Mouse (Mus musculus) intestine, postnatal 0 days (tissue): ENCODE measurements around the gene Sptbn1. TPM values are rescaled to one million over a fixed set of nuclear protein-coding genes. Genes with fewer than 3 reads are reported as not detected.
A peak's percentile ranks its signal among the peaks of the same experiment; 100 is the strongest.

Experiments
- ATAC-seq: fragments of 200-750 bp; cut with Nextera tagmentation; 2 replicates; pipeline ENCODE4 v1.8.0; 2017; ENCODE audit warnings: mild to moderate bottlenecking, moderate TSS enrichment, moderate library complexity
- H3K27ac ChIP-seq: fragments of 300-500 bp; sonication (generic); 2 replicates; pipeline ENCODE4 v1.5.1; 2014; ENCODE audit warnings: mild to moderate bottlenecking, low read depth, low read length, moderate library complexity
- H3K27me3 ChIP-seq: fragments of 300-500 bp; sonication (generic); replicated peaks from 2 replicates; pipeline ENCODE4 v1.6.1; 2014; ENCODE audit warnings: low read length, mixed read lengths; ENCODE audit not compliant: control insufficient read depth, insufficient read depth
- H3K36me3 ChIP-seq: fragments of 300-500 bp; sonication (generic); 2 replicates; pipeline ENCODE4 v1.6.1; 2014; ENCODE audit warnings: mild to moderate bottlenecking, moderate library complexity; ENCODE audit not compliant: control insufficient read depth, insufficient read depth
- H3K4me1 ChIP-seq: fragments of 300-500 bp; sonication (generic); replicated peaks from 2 replicates; pipeline ENCODE4 v1.6.1; 2014; ENCODE audit warnings: antibody characterized with exemption, low read length, mixed read lengths; ENCODE audit not compliant: control insufficient read depth, insufficient read depth
- H3K4me2 ChIP-seq: fragments of 300-500 bp; sonication (generic); replicated peaks from 2 replicates; pipeline ENCODE4 v1.6.1; 2014; ENCODE audit warnings: low read depth, mild to moderate bottlenecking, moderate library complexity
- H3K4me3 ChIP-seq: fragments of 300-500 bp; sonication (generic); 2 replicates; pipeline ENCODE4 v1.5.1; 2014; ENCODE audit warnings: low read depth, low read length
- H3K9ac ChIP-seq: fragments of 300-500 bp; sonication (generic); 2 replicates; pipeline ENCODE4 v1.6.1; 2014; ENCODE audit warnings: mild to moderate bottlenecking, low read depth, low read length
- H3K9me3 ChIP-seq: fragments of 300-500 bp; sonication (generic); 2 replicates; pipeline ENCODE4 v1.6.1; 2016; ENCODE audit warnings: mixed run types; ENCODE audit not compliant: control insufficient read depth
- CTCF ChIP-seq: sonication (generic); IDR thresholded peaks from 2 replicates; pipeline ENCODE4 v1.5.1; 2016; ENCODE audit warnings: low read depth, mild to moderate bottlenecking, control low read depth, antibody characterized with exemption, moderate library complexity
- WGBS: fragments of 180-500 bp; shearing (Covaris S2); extraction: QIAGEN DNeasy Blood & Tissue Kit; methylation state at CpG from one replicate; pipeline ENCODE4 v1.1.7; 2014; 5-methylcytosine and 5-hydroxymethylcytosine counted together
- polyA plus RNA-seq: library from polyadenylated mRNA; unstranded; fragments of >200 nt; fragmentation: Nextera tagmentation; extraction: Ambion mirVana; gene quantifications from 2 replicates; pipeline ENCODE4 v1.2.1, GENCODE M21; 2015

The Sptbn1 gene
- polyA plus RNA-seq, 1 experiment from 2014 or later, result 73.5 TPM

- H3K4me3 ChIP-seq, result no peak overlapping the region
- H3K4me1 ChIP-seq, result peaks cover 7% of the 10 kb centered on the region
- no peak for ATAC-seq
- no peaks in the 10 kb centered on the region for H3K36me3 ChIP-seq
- no peak overlapping the region for H3K27ac ChIP-seq
- no peak for TF ChIP-seq CTCF
- no peak overlapping the region for H3K9ac ChIP-seq
- no peaks in the 10 kb centered on the region for H3K9me3 ChIP-seq
- H3K27me3 ChIP-seq, result no peaks in the 10 kb centered on the region
- no peak overlapping the region for H3K4me2 ChIP-seq
Observed at GRCm38 (mm10) chr11:30235666-30236065, 32.3 kb downstream of the Sptbn1 start.

GRCm38 (mm10) chr11:30235218-30235617 lies 32.8 kb downstream of the Sptbn1 start:
- Histone ChIP-seq H3K4me1 (peaks cover 11% of the 10 kb centered on the region), H3K4me2 (no peak overlapping the region), H3K27me3 (no peaks in the 10 kb centered on the region), H3K36me3 (no peaks in the 10 kb centered on the region), H3K4me3 (no peak overlapping the region), H3K9me3 (no peaks in the 10 kb centered on the region), H3K9ac (no peak overlapping the region), H3K27ac (no peak overlapping the region)
- no peak for TF ChIP-seq CTCF
- no peak for ATAC-seq
- 87% methylated on average over 2 of the region's 2 CpGs for WGBS

GRCm38 (mm10) chr11:30233946-30234345 lies 34.0 kb downstream of the Sptbn1 start:
- Histone ChIP-seq H3K27ac (no peak overlapping the region), H3K4me1 (peaks cover 11% of the 10 kb centered on the region), H3K4me3 (no peak overlapping the region), H3K27me3 (no peaks in the 10 kb centered on the region), H3K9ac (no peak overlapping the region), H3K9me3 (no peaks in the 10 kb centered on the region), H3K4me2 (no peak overlapping the region), H3K36me3 (no peaks in the 10 kb centered on the region)
- WGBS, result 84% methylated on average over 4 of the region's 4 CpGs
- TF ChIP-seq CTCF, result no peak
- no peak for ATAC-seq

DNA sequence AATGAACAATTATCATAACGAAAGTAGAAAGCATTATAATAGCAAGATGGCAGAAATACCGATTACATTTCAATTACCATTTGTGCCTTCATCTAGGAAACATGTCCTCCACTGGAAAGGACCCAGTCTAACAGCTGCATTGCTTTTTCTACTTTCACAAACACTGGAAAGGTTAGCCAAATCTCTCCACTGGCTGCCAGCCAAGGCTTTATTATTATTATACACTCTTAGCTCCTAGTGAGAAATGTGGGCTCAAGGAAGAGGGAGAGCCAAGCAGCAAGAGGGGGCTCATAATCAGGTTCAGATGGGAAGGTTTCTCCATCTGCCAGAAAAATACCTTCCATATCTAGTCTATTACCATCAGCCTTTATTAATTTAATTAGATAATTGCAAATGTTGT lies 35.9 kb downstream of the Sptbn1 start:
- no peaks in the 10 kb centered on the region for H3K36me3 ChIP-seq
- no peaks in the 10 kb centered on the region for H3K9me3 ChIP-seq
- ATAC-seq, result no peak
- WGBS, result 60% methylated on average over 2 of the region's 2 CpGs
- no peak overlapping the region for H3K27ac ChIP-seq
- H3K27me3 ChIP-seq, result no peaks in the 10 kb centered on the region
- no peak overlapping the region for H3K9ac ChIP-seq
- peaks cover 11% of the 10 kb centered on the region for H3K4me1 ChIP-seq
- no peak for TF ChIP-seq CTCF
- no peak overlapping the region for H3K4me2 ChIP-seq
- no peak overlapping the region for H3K4me3 ChIP-seq

DNA sequence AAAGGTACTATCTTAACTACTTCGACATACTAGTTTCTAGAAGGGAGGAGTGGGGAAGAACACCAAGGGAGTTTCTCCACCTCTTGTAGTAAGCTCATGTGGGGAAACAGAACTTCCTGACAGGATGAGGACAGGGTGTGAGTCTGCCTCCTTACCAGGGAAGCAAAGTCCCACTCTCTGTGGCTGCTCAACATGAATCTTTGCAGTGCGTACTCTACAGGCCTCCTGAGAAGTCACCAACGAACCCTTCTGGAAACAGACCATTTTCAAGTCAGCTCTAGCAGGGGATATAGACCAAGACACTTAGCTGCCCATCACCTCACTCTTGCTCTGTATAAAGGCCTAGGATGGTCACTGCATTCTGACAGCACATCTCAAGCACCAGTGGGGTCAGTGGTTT lies 36.6 kb downstream of the Sptbn1 start:
- 65% methylated on average over 3 of the region's 3 CpGs for WGBS

DNA sequence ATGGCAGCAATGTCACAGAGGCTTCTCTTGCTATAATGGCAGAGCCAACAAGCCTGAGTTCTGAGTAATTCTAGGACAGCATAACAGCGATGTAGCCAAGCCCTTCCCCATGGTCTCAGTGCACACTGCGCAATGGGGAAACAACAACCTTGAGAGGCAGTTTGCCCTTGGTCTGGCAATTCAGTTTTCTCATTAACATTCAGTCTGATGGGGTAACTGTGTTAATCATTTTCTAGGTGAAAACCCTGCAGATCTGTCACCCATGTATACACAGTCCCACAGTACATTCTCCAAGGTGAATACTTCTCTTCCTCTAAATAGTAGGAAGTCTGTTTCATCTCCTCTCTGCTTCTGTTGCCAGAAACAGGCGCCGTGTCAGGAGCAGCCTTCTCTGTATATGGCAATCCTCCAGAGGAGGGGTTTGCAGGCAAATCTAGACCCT lies 37.6 kb downstream of the Sptbn1 start:
- WGBS, result 38% methylated on average over 4 of the region's 4 CpGs
- peak; percentile 38; the same call in 1 of the 2 replicates for ATAC-seq
- no peak for TF ChIP-seq CTCF

More for the DNA sequence above, 36.6 kb downstream of the Sptbn1 start:
- no peak overlapping the region for H3K4me3 ChIP-seq
- no peak for TF ChIP-seq CTCF
- no peak overlapping the region for H3K27ac ChIP-seq
- no peaks in the 10 kb centered on the region for H3K36me3 ChIP-seq
- no peaks in the 10 kb centered on the region for H3K9me3 ChIP-seq
- H3K27me3 ChIP-seq, result no peaks in the 10 kb centered on the region
- peaks cover 11% of the 10 kb centered on the region for H3K4me1 ChIP-seq
- no peak for ATAC-seq
- no peak overlapping the region for H3K4me2 ChIP-seq
- H3K9ac ChIP-seq, result no peak overlapping the region

DNA sequence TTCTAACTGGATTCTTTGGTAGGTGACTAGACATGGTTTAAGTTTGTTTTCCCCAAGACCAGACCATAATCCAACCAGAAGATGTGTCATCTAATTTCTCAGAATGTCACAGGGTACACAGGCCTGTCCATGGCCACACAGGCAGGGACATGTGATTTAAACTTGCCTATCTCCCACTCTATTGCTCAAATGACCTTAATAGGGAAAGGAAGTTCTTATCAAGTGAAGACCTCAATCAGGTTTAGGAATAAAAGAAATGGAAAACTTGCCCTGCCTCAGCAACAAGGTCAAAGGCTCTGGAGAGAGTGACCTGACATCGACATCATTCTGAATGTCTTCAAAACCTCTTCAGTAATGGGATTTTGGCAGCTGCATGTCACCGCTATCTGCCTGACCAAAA lies 41.2 kb downstream of the Sptbn1 start:
- no peak overlapping the region for H3K4me3 ChIP-seq
- peaks cover 11% of the 10 kb centered on the region for H3K4me1 ChIP-seq
- no peaks in the 10 kb centered on the region for H3K36me3 ChIP-seq
- no peak for TF ChIP-seq CTCF
- ATAC-seq, result no peak
- no peak overlapping the region for H3K9ac ChIP-seq
- H3K4me2 ChIP-seq, result no peak overlapping the region
- WGBS, result 88% methylated on average over 2 of the region's 2 CpGs
- no peaks in the 10 kb centered on the region for H3K9me3 ChIP-seq
- H3K27me3 ChIP-seq, result no peaks in the 10 kb centered on the region
- H3K27ac ChIP-seq, result no peak overlapping the region

More for the DNA sequence above, 37.6 kb downstream of the Sptbn1 start:
- Histone ChIP-seq H3K36me3 (no peaks in the 10 kb centered on the region), H3K4me2 (no peak overlapping the region), H3K27me3 (no peaks in the 10 kb centered on the region), H3K9me3 (no peaks in the 10 kb centered on the region), H3K9ac (no peak overlapping the region), H3K27ac (no peak overlapping the region), H3K4me3 (no peak overlapping the region), H3K4me1 (peaks cover 11% of the 10 kb centered on the region)
